Mouse (Mus musculus) megakaryocyte, adult 5-6 weeks (primary cell): ENCODE results near the gene Hspa2. TPM values are rescaled to one million over a fixed set of nuclear protein-coding genes. Genes with fewer than 3 reads are reported as not detected.
A peak's percentile ranks its signal among the peaks of the same experiment; 100 is the strongest.

Experiments used
- ATAC-seq: 2 replicates; pipeline ENCODE4 v1.8.0; 2016; ENCODE audit warnings: mild to moderate bottlenecking, inconsistent platforms; ENCODE audit not compliant: poor library complexity, severe bottlenecking
- total RNA-seq, 2 experiments: library from RNA; stranded (forward) in 1 of 2; stranded (reverse) in 1 of 2; fragments of 153-499, 151-499 nt in 1 of 2; fragments of 221-1000, 200-1000 nt in 1 of 2; gene quantifications; 2 replicates each; pipeline versions ENCODE4 v1.2.3 to v1.2.4; 2015 to 2017

Gene Hspa2
- total RNA-seq, 2 experiments from 2014 or later = 2.2 to 4.8 TPM

DNA sequence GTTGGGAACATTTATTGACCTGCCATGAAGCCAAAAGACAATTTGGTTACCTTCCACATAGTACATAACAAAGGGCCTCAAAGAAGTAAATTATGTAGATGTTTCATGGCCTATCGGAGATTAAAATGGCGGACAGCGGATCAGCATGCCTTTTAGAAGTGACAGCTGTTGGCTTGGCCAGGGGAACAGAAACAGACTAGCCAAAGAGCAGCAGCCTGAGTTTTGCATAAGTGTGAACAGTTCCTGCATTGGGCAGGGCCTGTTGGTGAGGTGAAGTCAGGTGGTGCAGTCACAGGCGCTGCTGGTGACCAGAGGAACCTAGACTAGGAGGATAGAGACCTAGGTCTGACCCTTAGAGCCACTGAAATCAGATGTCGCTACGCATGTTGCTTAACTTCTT, 26.9 kb upstream of the Hspa2 start:
- peak; percentile 81 for ATAC-seq

- ATAC-seq = no peak
Measured at GRCm38 (mm10) chr12:76377726-76378125, 26.2 kb upstream of the Hspa2 start.

DNA sequence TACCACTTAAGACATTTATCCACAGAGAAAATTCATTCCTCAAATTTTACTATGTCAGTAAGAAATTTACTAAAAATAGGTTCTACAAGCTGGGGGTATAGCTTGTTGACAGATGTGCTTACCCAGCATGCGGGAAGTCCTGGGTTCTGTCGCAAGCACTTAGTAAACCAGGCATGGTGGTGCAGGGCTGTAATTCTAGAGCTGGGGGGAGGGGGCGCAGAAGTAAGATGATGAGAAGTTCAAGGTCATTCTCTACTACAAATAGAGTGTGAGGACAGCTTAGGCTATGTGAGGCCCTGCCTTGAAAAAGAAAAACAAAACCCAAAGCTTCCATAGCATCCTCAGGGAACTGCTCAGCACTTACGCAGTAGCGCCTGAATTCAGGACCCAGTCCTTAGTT, 25.4 kb upstream of the Hspa2 start:
- ATAC-seq = no peak

- ATAC-seq = no peak
Measured at GRCm38 (mm10) chr12:76380151-76380550, 23.8 kb upstream of the Hspa2 start.

GRCm38 (mm10) chr12:76385342-76385741, 18.6 kb upstream of the Hspa2 start:
- ATAC-seq = no peak

DNA sequence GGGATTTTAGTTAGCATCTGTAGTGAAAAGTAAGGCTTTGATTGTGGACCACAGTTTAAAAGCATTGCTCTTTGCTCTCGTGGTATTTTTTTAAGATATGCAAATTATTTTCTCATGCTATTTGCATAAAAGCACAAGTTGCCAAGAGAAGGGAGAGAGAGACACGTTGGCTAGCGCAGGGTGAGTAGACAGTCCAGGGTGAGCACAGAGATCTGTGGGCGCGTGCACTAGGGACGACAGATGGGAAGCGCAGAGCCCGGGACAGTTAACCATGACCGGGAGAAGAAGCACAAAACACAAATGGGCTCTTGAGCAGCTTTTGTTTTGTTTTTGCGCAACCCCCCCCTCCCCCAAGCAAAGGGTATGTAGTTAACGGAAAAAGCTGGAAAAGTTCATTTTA, 15.2 kb upstream of the Hspa2 start:
- ATAC-seq = no peak

- no peak for ATAC-seq
Measured at GRCm38 (mm10) chr12:76391595-76392271, 12.2 kb upstream of the Hspa2 start.

GRCm38 (mm10) chr12:76392979-76393378, 11.0 kb upstream of the Hspa2 start:
- no peak for ATAC-seq

DNA sequence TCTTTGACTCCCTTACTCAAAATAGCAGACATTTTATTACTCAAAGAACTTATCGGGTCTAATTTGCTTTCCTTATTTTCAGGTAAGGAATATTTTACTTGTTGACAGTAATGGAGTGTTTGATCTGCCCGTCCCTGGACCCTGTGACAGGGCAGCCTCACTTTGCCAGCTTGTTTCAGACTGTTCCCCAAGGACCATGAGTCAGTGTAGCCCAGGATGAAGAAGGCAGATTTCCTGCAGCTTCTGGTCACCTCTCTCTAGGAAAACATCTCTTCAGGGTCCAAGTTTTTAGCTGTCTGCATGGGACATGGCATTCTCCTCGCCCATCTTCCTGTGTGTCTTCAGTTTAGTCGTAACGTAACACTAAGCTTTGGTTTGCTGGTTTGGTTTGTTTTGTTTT, 6.7 kb upstream of the Hspa2 start:
- ATAC-seq = no peak

- no peak for ATAC-seq
Measured at GRCm38 (mm10) chr12:76401674-76402073, 2.3 kb upstream of the Hspa2 start.

GRCm38 (mm10) chr12:76402991-76403885, 738 bp upstream of the Hspa2 start:
- peak; percentile 62 for ATAC-seq

- no peak for ATAC-seq
Measured at GRCm38 (mm10) chr12:76404836-76405182, 833 bp downstream of the Hspa2 start.

GRCm38 (mm10) chr12:76405183-76405970, 1.4 kb downstream of the Hspa2 start:
- ATAC-seq = no peak

DNA sequence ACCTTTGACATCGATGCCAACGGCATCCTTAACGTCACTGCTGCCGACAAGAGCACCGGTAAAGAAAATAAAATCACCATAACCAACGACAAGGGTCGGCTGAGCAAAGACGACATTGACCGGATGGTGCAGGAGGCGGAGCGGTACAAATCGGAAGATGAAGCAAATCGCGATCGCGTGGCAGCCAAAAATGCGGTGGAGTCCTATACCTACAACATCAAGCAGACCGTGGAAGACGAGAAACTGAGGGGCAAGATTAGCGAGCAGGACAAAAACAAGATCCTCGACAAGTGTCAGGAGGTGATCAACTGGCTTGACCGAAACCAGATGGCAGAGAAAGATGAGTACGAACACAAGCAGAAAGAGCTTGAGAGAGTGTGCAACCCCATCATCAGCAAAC, 2.0 kb downstream of the Hspa2 start:
- no peak for ATAC-seq

DNA sequence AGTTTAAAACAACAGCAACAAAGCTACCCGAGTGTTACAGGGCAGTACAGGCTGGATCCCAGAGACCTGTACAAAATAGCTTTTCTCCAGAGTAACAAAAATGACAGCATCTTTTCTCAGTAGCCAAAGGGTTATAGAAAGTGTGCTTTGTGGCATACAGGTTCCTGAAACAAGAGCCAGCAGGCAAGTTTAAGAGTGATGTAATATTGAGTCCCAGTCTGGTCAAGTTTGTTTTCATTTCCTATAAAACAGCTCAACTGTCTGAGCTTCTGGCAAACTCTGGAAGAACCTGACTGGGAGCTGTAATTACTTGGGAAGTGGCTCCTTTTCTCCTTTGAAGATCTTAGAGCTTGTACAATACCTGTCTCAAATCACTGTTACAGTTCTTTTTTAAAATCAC, 3.2 kb downstream of the Hspa2 start:
- ATAC-seq = no peak

DNA sequence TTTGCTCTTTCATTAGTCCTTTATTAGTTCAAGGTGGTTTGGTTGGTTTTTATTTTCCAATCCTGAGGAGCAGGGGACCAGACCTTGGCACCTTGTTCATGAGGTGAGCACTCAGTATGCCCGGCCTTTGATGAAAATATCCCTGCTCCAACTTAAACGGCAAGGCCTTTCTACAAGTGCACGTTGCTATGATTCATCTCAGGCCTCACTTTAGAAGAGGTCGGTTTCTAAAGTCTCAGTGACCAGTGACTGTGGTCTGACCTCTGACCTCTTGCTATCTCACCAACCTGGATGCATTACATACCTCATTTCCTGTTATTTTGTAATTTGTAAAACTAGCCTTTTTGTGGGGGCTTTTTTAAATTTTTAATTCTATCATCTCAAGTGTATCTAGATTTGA, 5.2 kb downstream of the Hspa2 start:
- no peak for ATAC-seq

- ATAC-seq = peak; percentile 51; the same call in 1 of the 2 replicates
Measured at GRCm38 (mm10) chr12:76415383-76416010, 11.5 kb downstream of the Hspa2 start.

DNA sequence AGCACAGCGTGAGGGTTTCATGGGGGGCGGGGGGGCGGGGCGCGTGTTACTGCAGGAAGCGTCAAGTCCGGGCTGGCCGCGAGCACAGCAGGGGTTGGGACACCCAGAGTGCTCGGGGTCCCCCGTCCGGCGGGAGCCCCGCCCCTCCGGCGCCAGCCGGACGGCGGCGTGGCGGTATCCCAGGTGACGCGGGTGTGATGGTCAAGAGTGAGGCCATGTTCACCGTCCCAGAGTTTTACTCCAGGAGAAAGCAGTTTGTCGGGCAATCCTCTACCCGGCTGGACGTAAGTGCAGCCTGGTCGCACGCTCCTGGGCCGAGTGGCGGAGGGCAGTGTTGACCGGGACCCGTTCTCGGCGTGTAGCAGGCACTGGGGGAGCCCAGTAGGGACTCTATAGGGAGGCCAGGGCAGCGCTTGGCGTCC, 13.5 kb downstream of the Hspa2 start, which contains the start of gene Ppp1r36:
Ppp1r36 (plus strand) TSS at position 106 of the 422 bp plus-strand sequence.
- ATAC-seq = peak; percentile 40; the same call in 1 of the 2 replicates

DNA sequence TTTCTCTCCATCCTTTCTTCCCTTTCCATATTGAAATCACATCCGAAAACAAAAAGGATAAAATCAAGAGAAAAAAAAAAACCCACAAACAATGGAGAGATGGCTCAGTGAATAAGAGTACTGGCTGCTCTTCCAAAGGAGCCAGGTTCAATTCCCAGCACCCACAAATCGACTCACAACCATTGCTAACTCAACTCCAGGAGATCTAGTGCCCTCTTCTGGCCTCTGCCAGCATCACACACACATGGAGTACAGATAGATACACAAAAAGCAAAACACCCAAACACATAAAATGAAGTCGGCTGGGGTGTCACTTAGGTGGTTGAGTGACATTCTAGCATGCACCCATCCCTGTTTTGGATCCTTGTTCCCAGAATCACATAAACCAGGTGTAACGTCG, 14.4 kb downstream of the Hspa2 start:
- no peak for ATAC-seq

GRCm38 (mm10) chr12:76425256-76425655, 21.3 kb downstream of the Hspa2 start:
- ATAC-seq = no peak

DNA sequence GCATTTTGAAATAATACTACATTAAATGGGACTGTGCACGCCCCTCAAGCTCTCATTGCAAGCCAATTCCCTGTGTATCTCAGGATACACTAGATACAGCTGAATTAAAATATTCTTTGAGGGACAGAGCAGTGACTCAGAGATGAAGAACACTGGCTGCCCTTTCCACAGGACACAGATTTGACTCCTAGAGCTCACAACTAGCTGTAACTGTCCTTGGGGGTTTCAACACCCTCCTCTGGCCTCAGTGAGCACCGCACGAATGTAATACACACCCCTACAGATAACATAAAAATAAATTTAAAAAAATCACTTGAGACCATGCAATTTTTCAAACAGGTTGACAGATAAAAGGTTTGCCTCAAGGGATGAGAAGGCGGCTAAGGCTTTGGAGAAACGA, 23.6 kb downstream of the Hspa2 start:
- no peak for ATAC-seq
